Mouse (Mus musculus) erythroblast, embryonic 14.5 days (primary cell): ENCODE results near the gene Ppm1h.

Experiments used
- GATA1 ChIP-seq: IDR thresholded peaks from 2 replicates; pipeline ENCODE4 v1.6.1; 2012; ENCODE audit warnings: low read length, inconsistent platforms, mixed read lengths
- TAL1 ChIP-seq: IDR thresholded peaks from 3 replicates; pipeline ENCODE4 v1.6.1; 2012; ENCODE audit warnings: low read length, inconsistent platforms, mixed read lengths

DNA sequence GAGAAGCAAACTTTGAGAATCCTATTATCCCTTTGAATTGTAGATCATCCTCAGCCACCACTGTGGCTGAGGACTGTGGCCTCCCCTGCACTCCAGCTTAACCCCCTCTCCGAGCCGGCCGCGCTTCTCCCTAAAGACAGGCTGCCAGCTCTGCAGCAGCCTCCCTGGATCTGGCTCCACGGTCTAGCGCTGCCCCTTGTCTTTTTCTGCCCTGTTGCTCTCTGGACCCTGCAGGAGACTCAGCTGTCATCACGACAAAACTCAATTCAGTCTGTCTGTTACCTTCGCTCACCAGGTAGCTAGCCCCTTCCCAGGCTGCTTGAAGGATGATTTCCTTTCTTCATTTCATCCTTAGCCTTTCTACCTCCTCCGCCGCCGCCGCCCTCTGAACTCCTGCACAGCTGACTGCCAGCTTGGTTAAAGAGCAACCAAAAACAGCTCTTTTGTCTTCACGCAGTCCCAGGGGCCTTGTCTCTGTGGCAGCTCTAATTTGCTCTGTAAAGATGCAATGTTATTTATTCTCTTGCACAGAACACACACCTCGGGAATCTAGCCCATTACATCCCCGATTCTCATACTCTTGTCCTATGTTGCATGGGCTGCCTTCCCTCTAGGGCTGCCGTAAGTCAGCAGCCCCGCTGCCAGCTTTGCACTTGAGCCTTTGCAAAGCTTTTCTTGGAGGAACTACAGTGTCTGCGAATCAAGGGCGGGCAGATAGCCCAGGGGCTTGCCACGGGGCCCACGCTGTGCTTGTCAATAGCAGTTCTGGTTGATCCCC lies 285.1 kb downstream of the Ppm1h start:
- TF ChIP-seq GATA1 (no peak), TAL1 (no peak)
